Mouse (Mus musculus) cerebellum, adult 18-20 months (tissue): ENCODE results near the gene Tmem163.
A peak's percentile ranks its signal among the peaks of the same experiment; 100 is the strongest.

Source experiments
- DNase-seq, 2 experiments: peaks; one replicate each; pipeline ENCODE4 v3.0.0; 2021

Gene Tmem163

DNA sequence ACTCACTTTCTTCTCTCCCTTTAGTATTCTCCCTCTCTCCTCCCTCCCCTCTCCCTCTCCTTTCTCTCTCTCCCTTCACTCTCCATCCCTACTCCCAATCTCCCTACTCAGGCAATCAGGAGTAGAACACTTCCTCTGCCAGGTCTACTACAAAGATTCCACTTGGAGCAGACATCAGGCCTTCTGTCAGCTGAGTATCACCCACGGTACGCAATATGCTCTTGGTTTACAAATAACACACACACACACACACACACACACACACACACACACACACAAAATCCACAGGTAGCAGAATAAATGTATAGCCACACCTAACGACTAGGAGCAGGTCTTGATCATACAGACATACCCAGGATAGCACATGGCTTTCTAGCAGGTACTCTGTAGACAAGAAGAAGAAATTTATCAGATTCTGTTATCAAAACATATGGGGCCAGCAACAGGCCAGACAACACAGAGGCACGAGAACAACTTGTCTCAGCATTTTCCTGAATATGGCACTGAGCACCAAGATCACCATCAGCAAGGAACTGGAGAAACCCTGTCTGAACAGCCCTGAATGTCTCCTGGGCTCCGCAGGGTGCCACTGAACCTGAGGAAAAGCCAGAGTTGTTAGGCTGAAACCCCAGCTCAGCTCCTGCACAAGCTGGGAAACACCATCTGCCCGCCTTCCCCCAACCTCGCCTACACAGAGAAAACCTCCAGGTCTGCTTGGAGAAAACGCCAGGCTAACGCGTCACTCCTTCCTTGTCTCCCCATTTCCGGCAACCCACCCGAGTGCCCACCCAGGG is 36.2 kb downstream of the Tmem163 start:
- DNase-seq, result peak; percentile 73 to 82

DNA sequence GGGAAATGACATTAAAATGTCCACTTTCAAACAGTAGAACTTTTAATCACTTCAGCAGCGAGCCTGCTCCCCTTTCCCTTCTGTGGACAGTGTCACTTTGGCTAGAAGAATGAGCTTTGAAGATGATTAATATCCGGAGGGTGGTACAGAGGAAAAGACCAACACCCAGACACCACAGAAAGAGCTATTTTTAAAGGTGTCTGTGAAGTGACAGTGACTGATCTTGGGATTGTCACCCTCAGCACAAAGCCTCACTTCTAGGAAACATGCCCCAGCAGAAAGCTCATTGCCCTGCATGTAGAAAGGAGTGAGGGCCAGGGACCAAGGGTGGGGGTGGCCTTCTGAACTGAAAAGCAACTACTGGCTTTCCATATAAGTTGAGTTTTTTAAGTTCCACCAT is 41.4 kb downstream of the Tmem163 start:
- DNase-seq, result no peak

- no peak for DNase-seq
Observed at GRCm38 (mm10) chr1:127627151-127627550, 52.2 kb downstream of the Tmem163 start.

GRCm38 (mm10) chr1:127625577-127626362 is 53.6 kb downstream of the Tmem163 start:
- no peak for DNase-seq

DNA sequence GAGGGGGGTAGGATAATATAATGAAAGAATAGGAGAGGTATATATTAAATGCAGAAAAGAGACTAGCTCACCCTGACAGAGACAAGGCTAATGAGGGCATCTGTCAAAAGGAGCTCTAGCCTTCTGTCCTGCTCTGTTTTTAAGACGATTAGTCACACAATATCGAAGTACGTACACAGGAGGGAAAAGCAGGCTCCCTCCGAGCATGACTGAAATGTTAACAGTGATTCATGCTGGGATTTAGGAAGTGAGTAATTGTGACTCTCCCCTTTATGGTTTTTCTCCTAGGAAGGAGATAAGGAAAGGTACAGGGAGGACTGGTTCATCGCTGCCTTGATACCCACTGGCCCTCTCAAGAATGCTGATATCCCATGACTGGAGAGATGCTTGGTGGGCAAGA is 57.0 kb downstream of the Tmem163 start:
- no peak for DNase-seq

GRCm38 (mm10) chr1:127619036-127619435 is 60.3 kb downstream of the Tmem163 start:
- DNase-seq, result peak; percentile 68 to 78

DNA sequence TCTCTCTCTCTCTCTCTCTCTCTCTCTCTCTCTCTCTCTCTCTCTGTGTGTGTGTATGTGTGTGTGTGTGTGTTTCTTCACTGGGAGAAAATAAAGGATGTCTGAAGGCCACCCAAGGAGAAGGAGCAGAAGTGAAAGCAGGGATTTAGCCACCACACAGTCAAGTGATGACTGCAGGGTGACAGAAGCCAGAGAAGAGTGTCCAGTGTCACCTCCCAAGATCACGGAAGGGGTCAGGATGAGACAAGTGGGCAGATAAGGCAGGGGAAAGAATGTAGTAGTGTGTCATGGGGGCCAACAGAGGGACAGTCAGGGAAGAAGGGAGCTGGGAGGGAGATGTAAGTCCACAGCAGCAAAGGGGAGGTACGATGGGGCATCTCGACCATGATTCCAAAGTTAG is 69.0 kb downstream of the Tmem163 start:
- no peak for DNase-seq

GRCm38 (mm10) chr1:127609814-127610213 is 69.5 kb downstream of the Tmem163 start:
- DNase-seq, result no peak

DNA sequence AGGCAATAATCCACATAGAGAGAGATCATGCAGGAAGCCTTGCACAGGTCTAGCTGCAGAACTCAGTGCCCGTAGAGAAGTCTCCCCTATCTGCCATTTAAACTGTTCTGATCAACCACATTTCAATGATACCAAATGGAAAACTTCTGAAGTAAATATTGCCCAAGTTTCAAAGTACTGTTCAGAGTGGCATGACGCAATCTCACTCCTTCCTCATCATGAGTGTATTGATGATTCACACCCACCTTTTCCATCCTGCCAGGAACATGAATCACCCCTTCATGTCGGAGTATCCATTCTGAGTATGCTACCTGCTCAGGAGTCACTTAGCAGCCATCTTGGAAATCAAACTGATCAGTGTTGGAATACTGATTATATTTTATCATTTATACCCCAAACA is 71.0 kb downstream of the Tmem163 start:
- no peak for DNase-seq

GRCm38 (mm10) chr1:127603697-127604631 is 75.4 kb downstream of the Tmem163 start:
- DNase-seq, result no peak

GRCm38 (mm10) chr1:127596143-127596542 is 83.2 kb downstream of the Tmem163 start:
- no peak for DNase-seq

GRCm38 (mm10) chr1:127595735-127596134 is 83.6 kb downstream of the Tmem163 start:
- DNase-seq, result no peak

DNA sequence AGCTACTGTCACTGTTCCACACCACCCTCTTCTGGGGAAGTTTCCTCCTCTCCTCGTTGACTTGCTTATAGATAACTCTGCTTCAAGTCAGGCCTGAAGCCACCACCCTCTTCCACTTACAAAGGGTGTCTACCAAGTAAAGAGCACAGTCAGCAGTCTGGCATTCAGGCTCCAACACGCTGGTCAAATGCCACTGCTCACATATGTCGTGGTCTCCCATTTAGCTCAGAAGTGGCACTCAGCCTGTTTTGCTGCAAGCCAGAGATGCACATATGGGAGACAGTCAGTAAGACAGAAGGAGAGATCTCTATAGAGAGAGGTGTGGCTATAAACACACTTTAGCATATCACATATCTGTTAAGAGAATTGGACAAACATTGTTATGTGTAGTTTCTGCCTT is 89.8 kb downstream of the Tmem163 start:
- DNase-seq, result peak; percentile 60 to 67

- DNase-seq, result no peak
Observed at GRCm38 (mm10) chr1:127587071-127587470, 92.3 kb downstream of the Tmem163 start.

GRCm38 (mm10) chr1:127586156-127586555 is 93.2 kb downstream of the Tmem163 start:
- DNase-seq, result no peak

DNA sequence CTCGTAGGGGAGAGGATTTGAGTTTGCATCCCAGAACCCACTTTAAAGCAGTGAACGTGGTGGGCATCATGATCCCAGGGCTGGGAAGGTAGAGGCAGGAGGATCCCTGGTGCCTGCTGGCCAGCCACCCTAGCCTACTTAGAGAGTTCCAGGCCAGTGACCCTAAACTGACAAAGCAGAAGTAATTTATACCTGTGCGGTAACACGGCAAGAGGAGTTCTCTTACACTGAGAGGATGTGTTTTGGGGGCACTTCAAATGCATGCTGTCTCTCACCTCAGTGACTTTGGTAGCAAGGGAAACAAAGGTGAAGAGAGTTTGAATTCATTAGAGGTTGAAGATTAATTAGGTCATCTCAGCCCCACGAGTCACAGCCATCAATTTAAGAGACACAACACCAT is 101.4 kb downstream of the Tmem163 start:
- DNase-seq, result no peak

GRCm38 (mm10) chr1:127577083-127577482 is 102.3 kb downstream of the Tmem163 start:
- DNase-seq, result no peak

- DNase-seq, result no peak
Observed at GRCm38 (mm10) chr1:127576563-127576962, 102.8 kb downstream of the Tmem163 start.

DNA sequence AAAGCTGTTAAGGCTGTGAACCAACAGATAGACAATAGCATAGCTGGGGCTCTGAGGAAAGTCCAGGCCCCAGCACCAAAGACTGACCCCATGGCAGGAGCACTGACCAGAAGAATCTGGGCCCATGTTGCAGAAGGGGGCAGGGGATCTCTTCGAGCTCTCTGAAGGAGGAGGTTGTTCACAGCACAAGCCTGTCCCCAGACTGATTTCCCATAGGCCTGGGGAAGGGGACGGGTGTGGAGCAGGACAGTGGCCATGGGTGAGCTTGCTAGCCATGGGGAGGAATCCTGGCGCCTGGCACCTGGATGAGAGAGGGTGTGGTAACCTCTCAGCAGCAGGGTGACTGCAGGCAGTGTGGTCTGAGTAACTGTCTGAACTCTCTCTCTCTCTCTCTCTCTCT is 103.2 kb downstream of the Tmem163 start:
- DNase-seq, result no peak

DNA sequence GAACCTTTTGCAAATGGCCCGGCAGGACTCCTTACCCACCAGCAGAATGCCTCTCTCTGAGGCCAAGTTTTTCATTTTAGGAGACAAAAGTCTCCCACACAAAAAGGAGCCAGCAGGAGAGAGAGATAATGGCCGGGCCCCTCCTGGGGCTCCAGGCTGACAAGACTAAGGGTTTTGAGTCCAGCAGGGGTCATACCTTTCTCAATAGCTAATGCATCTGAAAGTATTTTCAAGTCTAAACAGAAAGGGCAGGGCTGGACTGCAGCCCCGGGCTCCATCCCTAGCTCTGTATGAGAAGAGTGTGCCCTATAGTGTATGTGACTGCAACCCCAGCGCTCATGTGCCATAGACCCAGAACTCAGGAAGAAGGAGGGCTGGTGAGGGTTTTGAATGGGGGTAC is 103.7 kb downstream of the Tmem163 start:
- DNase-seq, result no peak

GRCm38 (mm10) chr1:127573186-127573585 is 106.2 kb downstream of the Tmem163 start:
- DNase-seq, result no peak

DNA sequence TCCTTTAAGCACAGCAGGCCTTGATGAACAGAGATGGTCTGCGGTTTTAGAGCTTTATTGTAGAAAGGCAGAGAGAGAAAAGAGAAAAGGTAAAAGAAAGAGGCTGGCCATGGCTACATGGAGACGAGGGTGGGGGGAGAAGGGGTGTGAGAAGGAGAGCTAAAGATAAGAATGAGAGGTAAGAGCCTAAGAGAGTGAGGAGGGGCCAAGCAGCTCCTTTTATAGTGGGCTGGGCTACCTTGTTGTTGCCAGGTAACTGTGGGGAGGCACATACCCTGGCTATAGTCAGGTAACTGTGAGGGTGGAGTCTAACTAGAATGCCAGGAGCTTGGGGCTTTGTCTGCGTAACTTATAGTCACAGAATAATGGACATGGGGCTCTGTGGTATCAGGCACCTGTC is 110.7 kb downstream of the Tmem163 start:
- no peak for DNase-seq

- DNase-seq, result no peak
Observed at GRCm38 (mm10) chr1:127556486-127556845, 122.9 kb downstream of the Tmem163 start.
